Mouse (Mus musculus) lung, postnatal 0 days (tissue): ENCODE results near the gene Oas1f. TPM values are rescaled to one million over a fixed set of nuclear protein-coding genes. Genes with fewer than 3 reads are reported as not detected.

ENCODE experiments used
- ATAC-seq: fragments of 200-750 bp; cut with Nextera tagmentation; 2 replicates; pipeline ENCODE4 v1.8.0; 2017; ENCODE audit warnings: moderate library complexity
- DNase-seq: peaks from one replicate; pipeline ENCODE4 v3.0.0-alpha.2; 2016; ENCODE audit warnings: low spot score
- H3K27ac ChIP-seq: fragments of 300-500 bp; sonication (generic); 2 replicates; pipeline ENCODE4 v1.5.1; 2014; ENCODE audit warnings: antibody characterized with exemption, mild to moderate bottlenecking, low read length, mixed read lengths
- H3K27me3 ChIP-seq: fragments of 300-500 bp; sonication (generic); replicated peaks from 2 replicates; pipeline ENCODE4 v1.6.1; 2014; ENCODE audit warnings: low read length, mixed read lengths; ENCODE audit not compliant: insufficient read depth
- H3K36me3 ChIP-seq: fragments of 300-500 bp; sonication (generic); 2 replicates; pipeline ENCODE4 v1.6.1; 2014; ENCODE audit warnings: low read length, mixed read lengths; ENCODE audit not compliant: insufficient read depth
- H3K4me1 ChIP-seq: fragments of 300-500 bp; sonication (generic); 2 replicates; pipeline ENCODE4 v1.6.1; 2014; ENCODE audit warnings: antibody characterized with exemption, low read depth, low read length, mixed read lengths; ENCODE audit not compliant: insufficient read depth
- H3K4me2 ChIP-seq: fragments of 300-500 bp; sonication (generic); replicated peaks from 2 replicates; pipeline ENCODE4 v1.6.1; 2014; ENCODE audit warnings: low read depth, mild to moderate bottlenecking, low read length, moderate library complexity, mixed read lengths
- H3K4me3 ChIP-seq: fragments of 300-500 bp; sonication (generic); 2 replicates; pipeline ENCODE4 v1.5.1; 2014; ENCODE audit warnings: low read depth, low read length
- H3K9ac ChIP-seq: fragments of 300-500 bp; sonication (generic); replicated peaks from 2 replicates; pipeline ENCODE4 v1.6.1; 2014; ENCODE audit warnings: low read depth, mild to moderate bottlenecking
- H3K9me3 ChIP-seq: fragments of 300-500 bp; sonication (generic); 2 replicates; pipeline ENCODE4 v1.6.1; 2016; ENCODE audit warnings: low read length, mixed read lengths
- CTCF ChIP-seq: IDR thresholded peaks from 2 replicates; pipeline ENCODE4 v1.5.1; 2016; ENCODE audit warnings: antibody characterized with exemption, mild to moderate bottlenecking
- EP300 ChIP-seq: IDR thresholded peaks from 2 replicates; pipeline ENCODE4 v1.6.1; 2016; ENCODE audit warnings: antibody characterized with exemption, mild to moderate bottlenecking, control low read depth
- WGBS: fragments of 180-500 bp; shearing (Covaris S2); extraction: QIAGEN DNeasy Blood & Tissue Kit; methylation state at CpG from one replicate; pipeline ENCODE4 v1.1.7; 2014; 5-methylcytosine and 5-hydroxymethylcytosine counted together
- polyA plus RNA-seq: library from polyadenylated mRNA; unstranded; fragments of >200 nt; fragmentation: Nextera tagmentation; extraction: Ambion mirVana; gene quantifications from 2 replicates; pipeline ENCODE4 v1.2.1, GENCODE M21; 2015

Oas1f gene
- polyA plus RNA-seq, 1 experiment from 2014 or later = not detected

GRCm38 (mm10) chr5:120811951-120812819 lies 35.0 kb upstream of the Oas1f start, which contains the start of gene Oas1c:
TSS of gene Oas1c (minus strand) at chr5:120812514.
- 5% methylated on average over 18 of the region's 18 CpGs for WGBS
- H3K9me3 ChIP-seq = no peaks in the 10 kb centered on the region
- TF ChIP-seq CTCF (no peak), EP300 (no peak)
- ATAC-seq = peak; percentile 98
- H3K27ac ChIP-seq = peak within 1 kb of the TSS; percentile 76
- no peaks in the 10 kb centered on the region for H3K36me3 ChIP-seq
- peak within 1 kb of the TSS; percentile 59 for H3K4me3 ChIP-seq
- peak within 1 kb of the TSS; percentile 67 for H3K4me2 ChIP-seq
- peaks cover 6% of the 10 kb centered on the region; the same call in 1 of the 2 replicates for H3K4me1 ChIP-seq
- DNase-seq = peak; percentile 96
- no peaks in the 10 kb centered on the region for H3K27me3 ChIP-seq
- H3K9ac ChIP-seq = peak within 1 kb of the TSS; percentile 60

- ATAC-seq (no peak), DNase-seq (no peak)
- H3K4me1 ChIP-seq = peaks cover 6% of the 10 kb centered on the region; the same call in 1 of the 2 replicates
- H3K27ac ChIP-seq = 0 out of 2 replicates have a peak overlapping the region, but pooled peaks have one; percentile 47
- H3K9me3 ChIP-seq = no peaks in the 10 kb centered on the region
- H3K36me3 ChIP-seq = no peaks in the 10 kb centered on the region
- H3K4me2 ChIP-seq = peak overlapping the region; percentile 67
- 70% methylated on average over 6 of the region's 6 CpGs for WGBS
- no peaks in the 10 kb centered on the region for H3K27me3 ChIP-seq
- TF ChIP-seq CTCF = no peak; the same call in 1 of the 2 replicates
- TF ChIP-seq EP300 = no peak
- peak overlapping the region; percentile 60 for H3K9ac ChIP-seq
- H3K4me3 ChIP-seq = peak overlapping the region; percentile 59
Measured at GRCm38 (mm10) chr5:120813023-120813422, 34.1 kb upstream of the Oas1f start.

GRCm38 (mm10) chr5:120815949-120816348 lies 31.2 kb upstream of the Oas1f start:
- Histone ChIP-seq H3K27me3 (no peaks in the 10 kb centered on the region), H3K36me3 (no peaks in the 10 kb centered on the region), H3K4me1 (peaks cover 6% of the 10 kb centered on the region; the same call in 1 of the 2 replicates), H3K4me2 (no peak overlapping the region), H3K27ac (no peak overlapping the region), H3K9me3 (no peaks in the 10 kb centered on the region), H3K4me3 (no peak overlapping the region), H3K9ac (no peak overlapping the region)
- DNase-seq (peak; percentile 29), ATAC-seq (no peak)
- WGBS = 47% methylated on average over 3 of the region's 3 CpGs
- TF ChIP-seq CTCF (peak; percentile 68), EP300 (no peak)

DNA sequence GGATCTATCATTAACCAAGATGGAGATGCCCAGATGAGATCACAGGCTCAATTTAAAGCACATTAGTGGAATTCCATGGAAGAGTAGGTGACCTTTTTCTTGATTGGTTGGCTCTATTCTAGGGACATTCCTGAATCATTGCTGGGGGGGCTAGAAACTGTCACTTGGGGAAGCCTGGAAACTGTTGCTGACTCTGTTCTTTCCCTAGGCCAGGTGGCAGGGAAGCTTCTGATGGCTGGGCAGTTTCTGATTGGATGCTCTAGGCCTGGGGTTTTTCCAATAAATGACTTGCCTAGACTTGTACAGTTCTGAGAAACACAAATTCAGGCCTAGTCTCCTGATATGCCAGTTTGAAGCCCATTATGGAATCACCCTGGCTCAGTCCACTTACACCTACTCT lies 28.2 kb upstream of the Oas1f start:
- H3K36me3 ChIP-seq = no peaks in the 10 kb centered on the region; the same call in 1 of the 2 replicates

GRCm38 (mm10) chr5:120831031-120831430 lies 16.1 kb upstream of the Oas1f start:
- Histone ChIP-seq H3K36me3 (no peaks in the 10 kb centered on the region), H3K4me1 (no peaks in the 10 kb centered on the region), H3K27me3 (no peaks in the 10 kb centered on the region), H3K27ac (no peak overlapping the region), H3K4me2 (no peak overlapping the region), H3K9ac (no peak overlapping the region), H3K9me3 (no peaks in the 10 kb centered on the region), H3K4me3 (no peak overlapping the region)
- no peak for DNase-seq
- ATAC-seq = no peak
- TF ChIP-seq EP300 = no peak
- no peak for TF ChIP-seq CTCF
- 78% methylated on average over 4 of the region's 4 CpGs for WGBS

More for the DNA sequence above, 28.2 kb upstream of the Oas1f start:
- Histone ChIP-seq H3K4me1 (no peaks in the 10 kb centered on the region), H3K9ac (no peak overlapping the region), H3K4me3 (no peak overlapping the region), H3K27me3 (no peaks in the 10 kb centered on the region), H3K9me3 (no peaks in the 10 kb centered on the region), H3K27ac (no peak overlapping the region), H3K4me2 (no peak overlapping the region)
- ATAC-seq (no peak), DNase-seq (no peak)
- TF ChIP-seq EP300 (no peak), CTCF (no peak)

- Histone ChIP-seq H3K9me3 (no peaks in the 10 kb centered on the region), H3K27me3 (no peaks in the 10 kb centered on the region), H3K36me3 (no peaks in the 10 kb centered on the region), H3K9ac (no peak overlapping the region), H3K4me3 (no peak overlapping the region), H3K4me2 (no peak overlapping the region), H3K4me1 (no peaks in the 10 kb centered on the region), H3K27ac (no peak overlapping the region)
- ATAC-seq (no peak), DNase-seq (no peak)
- 15% methylated on average over 17 of the region's 17 CpGs for WGBS
- no peak for TF ChIP-seq CTCF
- no peak for TF ChIP-seq EP300
Measured at GRCm38 (mm10) chr5:120833335-120834280, 13.6 kb upstream of the Oas1f start.
